Mouse (Mus musculus) stomach, embryonic 14.5 days (tissue): ENCODE results near the gene Syngr2. TPM values are rescaled to one million over a fixed set of nuclear protein-coding genes. Genes with fewer than 3 reads are reported as not detected.
"Not testable (repeated sequence)": the region's sequence is repeated elsewhere in the genome, so short reads cannot be mapped to it uniquely, and the experiment has no call there.

Experiments used
- ATAC-seq: fragments of 200-750 bp; cut with Nextera tagmentation; 2 replicates; pipeline ENCODE4 v1.8.0; 2017; ENCODE audit warnings: low read depth, moderate TSS enrichment; ENCODE audit not compliant: insufficient number of reproducible peaks, insufficient read depth, low FRiP score
- H3K27ac ChIP-seq: fragments of 300-500 bp; sonication (generic); 2 replicates; pipeline ENCODE4 v1.5.1; 2014; ENCODE audit warnings: mild to moderate bottlenecking, low read length, moderate library complexity, mixed read lengths
- H3K27me3 ChIP-seq: fragments of 300-500 bp; sonication (generic); 2 replicates; pipeline ENCODE4 v1.6.1; 2014; ENCODE audit warnings: low read length, control low read depth, mixed read lengths; ENCODE audit not compliant: control insufficient read depth, insufficient read depth
- H3K36me3 ChIP-seq: fragments of 300-500 bp; sonication (generic); 2 replicates; pipeline ENCODE4 v1.6.1; 2014; ENCODE audit warnings: mild to moderate bottlenecking, control low read depth, low read length, moderate library complexity, mixed read lengths; ENCODE audit not compliant: control insufficient read depth, insufficient read depth
- H3K4me1 ChIP-seq: fragments of 300-500 bp; sonication (generic); 2 replicates; pipeline ENCODE4 v1.6.1; 2014; ENCODE audit warnings: low read length, control low read depth, mixed read lengths; ENCODE audit not compliant: control insufficient read depth, insufficient read depth
- H3K4me2 ChIP-seq: fragments of 300-500 bp; sonication (generic); replicated peaks from 2 replicates; pipeline ENCODE4 v1.6.1; 2014; ENCODE audit warnings: low read depth, low read length, control low read depth
- H3K4me3 ChIP-seq: fragments of 300-500 bp; sonication (generic); 2 replicates; pipeline ENCODE4 v1.5.1; 2014; ENCODE audit warnings: low read depth, low read length, control low read depth
- H3K9ac ChIP-seq: fragments of 300-500 bp; sonication (generic); replicated peaks from 2 replicates; pipeline ENCODE4 v1.6.1; 2014; ENCODE audit warnings: low read depth, mild to moderate bottlenecking, control low read depth, low read length, moderate library complexity, mixed read lengths
- H3K9me3 ChIP-seq: fragments of 300-500 bp; sonication (generic); 2 replicates; pipeline ENCODE4 v1.6.1; 2016; ENCODE audit warnings: low read depth, low read length, control low read depth; ENCODE audit not compliant: control insufficient read depth
- WGBS: fragments of 180-500 bp; shearing (Covaris S2); extraction: QIAGEN DNeasy Blood & Tissue Kit; methylation state at CpG from one replicate; pipeline ENCODE4 v1.1.7; 2014; 5-methylcytosine and 5-hydroxymethylcytosine counted together
- polyA plus RNA-seq: library from polyadenylated mRNA; unstranded; fragments of >200 nt; fragmentation: Nextera tagmentation; extraction: Ambion mirVana; gene quantifications from 2 replicates; pipeline ENCODE4 v1.2.1, GENCODE M21; 2014

The Syngr2 gene
- polyA plus RNA-seq, 1 experiment from 2014 or later: 101 TPM

DNA sequence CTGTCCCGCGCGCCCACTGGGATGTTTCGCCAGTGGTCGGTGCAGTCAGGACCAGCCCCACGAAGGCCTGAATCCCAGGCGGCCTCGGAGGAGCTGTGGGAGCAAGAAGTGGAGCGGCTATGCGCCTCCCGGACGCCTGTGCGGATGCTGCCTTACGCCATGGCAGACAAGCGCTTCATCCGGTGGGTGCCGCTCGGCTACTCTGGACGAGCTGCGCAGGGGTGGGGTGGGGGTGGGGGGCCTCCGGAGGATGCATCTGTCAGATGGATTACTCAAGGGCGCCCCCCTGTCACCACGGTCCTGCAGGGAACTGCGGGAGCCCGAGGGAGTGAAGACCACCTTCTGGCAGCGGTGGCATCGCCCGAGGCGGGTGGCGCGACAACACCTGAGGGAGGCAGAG, 26.4 kb upstream of the Syngr2 start:
- no peak for ATAC-seq
- 6% methylated on average over 31 of the region's 31 CpGs for WGBS
- H3K27me3 ChIP-seq: no peaks in the 10 kb centered on the region

DNA sequence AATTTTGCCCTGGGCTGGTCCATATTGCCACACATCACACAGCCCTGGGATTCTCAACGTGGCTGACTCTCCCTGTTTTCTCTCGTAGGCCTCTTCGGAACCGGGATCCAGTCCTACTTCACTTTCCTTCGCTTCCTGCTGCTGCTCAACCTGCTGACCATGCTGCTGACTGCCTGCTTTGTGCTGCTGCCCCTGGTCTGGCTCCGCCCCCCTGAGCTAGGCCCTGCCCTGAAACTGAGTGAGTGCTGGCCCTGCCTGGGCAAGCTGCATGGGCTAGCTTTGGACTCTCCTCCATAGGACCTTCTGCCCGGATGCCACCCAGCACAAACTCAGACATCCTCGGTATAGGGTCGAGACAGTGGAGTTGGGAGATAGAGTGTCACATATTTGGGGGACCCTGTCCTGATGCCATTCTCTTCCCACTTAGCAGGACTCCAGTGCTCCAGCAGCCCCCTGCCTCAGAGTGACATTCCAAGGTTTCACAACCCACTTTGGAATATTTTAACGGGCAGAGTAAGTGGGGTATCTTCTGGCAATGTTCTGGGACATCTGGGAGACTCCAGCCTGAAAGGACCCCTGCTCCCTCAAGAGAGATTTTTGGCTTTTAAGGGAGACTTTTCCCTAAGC, 25.7 kb upstream of the Syngr2 start:
- ATAC-seq: no peak
- Histone ChIP-seq H3K4me1 (peaks cover 38% of the 10 kb centered on the region), H3K4me3 (peak overlapping the region; percentile 14; the same call in 1 of the 2 replicates), H3K27me3 (no peaks in the 10 kb centered on the region), H3K9me3 (no peaks in the 10 kb centered on the region), H3K9ac (no peak overlapping the region), H3K4me2 (peak overlapping the region; percentile 39; the same call in 1 of the 2 replicates), H3K27ac (no peak overlapping the region), H3K36me3 (no peaks in the 10 kb centered on the region)
- WGBS: 40% methylated on average over 10 of the region's 10 CpGs

More for the DNA sequence above, 26.4 kb upstream of the Syngr2 start:
- H3K4me1 ChIP-seq: peaks cover 44% of the 10 kb centered on the region
- peak overlapping the region; percentile 23; the same call in 1 of the 2 replicates for H3K9ac ChIP-seq
- H3K9me3 ChIP-seq: no peaks in the 10 kb centered on the region
- no peaks in the 10 kb centered on the region for H3K36me3 ChIP-seq
- H3K27ac ChIP-seq: no peak overlapping the region
- peak overlapping the region; percentile 14 for H3K4me3 ChIP-seq
- H3K4me2 ChIP-seq: peak overlapping the region; percentile 39

DNA sequence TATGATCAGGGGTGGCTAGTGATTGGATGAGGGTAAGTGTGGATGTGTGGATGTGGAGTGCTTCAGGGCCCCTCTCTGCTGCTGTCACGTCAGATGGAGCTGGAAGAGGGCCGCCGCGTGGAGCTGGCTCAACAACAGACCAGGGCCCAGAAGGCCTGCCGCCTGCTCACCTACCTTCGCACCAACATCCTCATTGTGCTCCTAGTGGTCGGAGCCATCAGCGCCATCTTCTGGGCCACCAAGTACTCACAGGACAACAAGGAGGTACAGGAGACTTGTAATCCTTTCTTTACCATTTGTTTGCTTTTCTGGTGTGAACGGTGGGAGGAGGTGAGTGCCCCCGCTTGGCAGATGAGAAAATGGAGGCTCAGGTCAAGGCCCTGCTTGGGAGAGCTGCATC, 23.2 kb upstream of the Syngr2 start:
- Histone ChIP-seq H3K27me3 (no peaks in the 10 kb centered on the region), H3K36me3 (no peaks in the 10 kb centered on the region), H3K9me3 (no peaks in the 10 kb centered on the region), H3K4me1 (peaks cover 23% of the 10 kb centered on the region), H3K4me2 (no peak overlapping the region), H3K9ac (no peak overlapping the region), H3K4me3 (no peak overlapping the region), H3K27ac (no peak overlapping the region)
- ATAC-seq: no peak
- 19% methylated on average over 10 of the region's 10 CpGs for WGBS

DNA sequence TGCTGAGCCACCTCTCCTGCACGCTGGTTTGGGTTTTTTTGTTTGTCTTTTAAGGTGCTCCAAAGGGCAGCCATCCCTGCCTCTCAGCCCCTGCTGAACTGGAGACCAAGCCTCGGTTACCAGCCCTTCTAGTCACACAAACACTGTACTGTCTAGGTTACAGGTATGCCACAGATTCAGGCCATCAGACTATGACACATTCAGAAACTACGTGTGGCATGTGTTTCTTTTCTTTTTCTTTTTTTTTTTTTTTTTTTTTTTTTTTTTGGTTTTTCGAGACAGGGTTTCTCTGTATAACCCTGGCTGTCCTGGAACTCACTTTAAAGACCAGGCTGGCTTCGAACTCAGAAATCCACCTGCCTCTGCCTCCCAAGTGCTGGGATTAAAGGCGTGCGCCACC, 21.0 kb upstream of the Syngr2 start:
- 76% methylated on average over 7 of the region's 7 CpGs for WGBS

DNA sequence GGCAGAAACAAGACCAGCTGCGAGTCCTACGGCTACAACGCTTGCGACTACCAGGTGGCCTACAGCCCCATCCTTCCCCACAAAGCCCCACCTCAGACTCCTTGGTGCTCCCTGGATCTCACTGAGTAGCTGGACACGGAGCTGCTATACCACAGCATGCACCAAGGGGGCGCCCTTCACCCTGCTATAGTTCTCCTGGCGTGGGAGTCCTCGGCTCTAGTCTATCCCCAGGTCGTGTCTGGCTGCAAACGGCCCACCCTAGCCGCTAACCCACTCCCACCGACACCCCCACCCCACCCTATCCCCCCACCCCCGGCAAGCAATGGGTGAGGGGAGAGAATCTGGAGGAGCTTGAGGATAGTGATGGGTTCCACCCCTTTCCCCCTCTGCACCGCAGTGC, 19.2 kb upstream of the Syngr2 start:
- H3K9ac ChIP-seq: no peak overlapping the region
- peak overlapping the region; percentile 21; the same call in 1 of the 2 replicates for H3K27ac ChIP-seq
- 4% methylated on average over 14 of the region's 14 CpGs for WGBS
- H3K9me3 ChIP-seq: no peaks in the 10 kb centered on the region
- no peaks in the 10 kb centered on the region for H3K36me3 ChIP-seq
- peak overlapping the region; percentile 41 for H3K4me2 ChIP-seq
- peak; percentile 35; the same call in 1 of the 2 replicates for ATAC-seq
- no peaks in the 10 kb centered on the region for H3K27me3 ChIP-seq
- H3K4me3 ChIP-seq: no peak overlapping the region
- H3K4me1 ChIP-seq: peaks cover 8% of the 10 kb centered on the region

More for the DNA sequence above, 21.0 kb upstream of the Syngr2 start:
- not testable (repeated sequence) for H3K27me3 ChIP-seq, H3K4me3 ChIP-seq, H3K9ac ChIP-seq, ATAC-seq, H3K36me3 ChIP-seq, H3K27ac ChIP-seq, H3K4me1 ChIP-seq, H3K4me2 ChIP-seq, H3K9me3 ChIP-seq

DNA sequence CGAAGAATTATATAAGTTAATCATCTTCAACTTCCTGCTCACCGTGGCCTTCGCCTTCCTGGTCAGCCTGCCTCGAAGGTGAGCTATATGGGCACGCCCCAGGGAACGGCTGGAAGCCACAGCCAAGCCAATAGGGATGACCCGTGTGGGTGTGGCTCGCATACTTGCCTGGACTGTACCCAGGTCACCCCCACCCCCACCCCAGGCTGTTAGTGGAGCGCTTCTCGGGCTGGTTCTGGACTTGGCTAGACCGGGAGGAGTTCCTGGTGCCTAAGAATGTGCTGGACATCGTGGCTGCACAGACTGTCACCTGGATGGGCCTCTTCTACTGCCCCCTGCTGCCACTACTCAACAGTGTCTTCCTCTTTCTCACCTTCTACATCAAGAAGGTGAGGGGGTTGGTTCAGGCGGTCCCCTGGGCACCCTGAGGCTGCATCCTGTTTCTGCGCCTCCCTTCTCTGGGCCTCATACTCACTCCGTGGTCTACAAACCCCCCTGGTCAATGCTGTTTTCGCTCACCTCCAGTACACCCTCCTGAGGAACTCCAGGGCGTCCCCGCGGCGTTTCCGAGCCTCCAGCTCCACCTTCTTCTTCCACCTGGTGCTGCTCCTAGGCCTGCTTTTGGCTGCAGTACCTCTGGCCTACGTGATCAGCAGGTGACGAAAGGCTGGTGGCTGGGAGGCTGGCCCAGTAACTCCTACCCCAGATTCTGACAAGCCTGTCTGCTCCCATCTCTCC, 18.6 kb upstream of the Syngr2 start:
- WGBS: 37% methylated on average over 23 of the region's 23 CpGs
- Histone ChIP-seq H3K27ac (peak overlapping the region; percentile 39), H3K27me3 (no peaks in the 10 kb centered on the region), H3K4me1 (peaks cover 8% of the 10 kb centered on the region), H3K9me3 (no peaks in the 10 kb centered on the region), H3K9ac (no peak overlapping the region), H3K36me3 (no peaks in the 10 kb centered on the region), H3K4me3 (no peak overlapping the region), H3K4me2 (peak overlapping the region; percentile 41)
- peak; percentile 83; the same call in 1 of the 2 replicates for ATAC-seq

DNA sequence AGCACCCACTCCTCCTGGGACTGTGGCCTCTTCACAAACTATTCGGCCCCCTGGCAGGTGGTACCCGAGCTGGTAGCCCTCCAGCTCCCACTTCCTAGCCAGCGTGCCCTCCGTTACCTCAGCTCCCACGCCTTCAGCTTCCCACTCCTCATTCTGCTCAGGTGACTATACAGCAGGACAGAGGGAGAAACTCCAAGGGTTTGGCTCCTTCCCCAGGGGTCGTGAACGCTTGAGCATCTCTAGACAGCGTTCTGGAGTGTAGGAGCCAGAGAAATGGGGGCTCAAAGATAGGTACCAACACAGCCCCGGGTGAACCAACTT, 18.1 kb upstream of the Syngr2 start:
- Histone ChIP-seq H3K4me3 (no peak overlapping the region), H3K27me3 (no peaks in the 10 kb centered on the region), H3K9me3 (no peaks in the 10 kb centered on the region), H3K27ac (no peak overlapping the region), H3K9ac (no peak overlapping the region), H3K4me2 (no peak overlapping the region), H3K36me3 (no peaks in the 10 kb centered on the region), H3K4me1 (peaks cover 8% of the 10 kb centered on the region)
- WGBS: 85% methylated on average over 9 of the region's 9 CpGs
- no peak for ATAC-seq

DNA sequence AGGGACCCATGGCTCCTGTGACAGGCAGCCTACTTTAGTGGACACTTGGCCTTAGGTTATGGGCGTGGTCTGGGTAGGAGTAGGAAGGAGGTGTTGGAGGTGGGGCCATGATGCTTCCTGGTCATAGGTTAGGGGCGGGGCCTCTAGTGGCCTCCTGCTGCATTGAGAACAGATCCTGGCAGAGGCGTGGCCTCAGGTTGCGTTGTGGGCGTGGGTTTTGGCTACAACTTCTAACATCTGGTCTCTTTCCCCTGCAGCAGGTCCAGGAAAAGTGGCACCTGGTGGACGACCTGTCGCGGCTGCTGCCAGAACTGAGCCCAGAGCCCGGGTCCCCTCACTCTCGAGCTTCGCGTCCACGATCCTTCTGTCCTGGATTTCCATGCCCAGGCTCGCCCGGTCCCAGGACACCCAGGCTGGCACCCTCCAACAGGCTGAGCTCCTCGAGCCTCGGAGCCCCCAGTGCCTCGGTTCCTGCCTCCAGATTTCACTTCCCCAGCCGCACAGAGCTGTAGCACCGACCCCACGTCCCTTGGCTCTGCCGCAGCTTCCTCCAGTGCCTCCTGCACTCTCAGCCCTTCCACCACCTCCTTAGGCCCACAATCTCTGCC, 17.1 kb upstream of the Syngr2 start:
- peaks cover 8% of the 10 kb centered on the region for H3K4me1 ChIP-seq
- H3K27me3 ChIP-seq: no peaks in the 10 kb centered on the region
- H3K4me2 ChIP-seq: peak overlapping the region; percentile 37
- WGBS: 4% methylated on average over 22 of the region's 22 CpGs
- peak overlapping the region; percentile 12; the same call in 1 of the 2 replicates for H3K27ac ChIP-seq
- no peak overlapping the region; the same call in 1 of the 2 replicates for H3K9ac ChIP-seq
- H3K36me3 ChIP-seq: no peaks in the 10 kb centered on the region
- peak; percentile 69 for ATAC-seq
- H3K4me3 ChIP-seq: no peak overlapping the region
- no peaks in the 10 kb centered on the region for H3K9me3 ChIP-seq
